Mouse (Mus musculus): ENCODE results near the gene Gm20388. TPM values are rescaled to one million over a fixed set of nuclear protein-coding genes. Genes with fewer than 3 reads are reported as not detected.

Gm20388 gene
- polyA plus RNA-seq, 1 experiment from 2014 or later: 7.4 TPM

DNA sequence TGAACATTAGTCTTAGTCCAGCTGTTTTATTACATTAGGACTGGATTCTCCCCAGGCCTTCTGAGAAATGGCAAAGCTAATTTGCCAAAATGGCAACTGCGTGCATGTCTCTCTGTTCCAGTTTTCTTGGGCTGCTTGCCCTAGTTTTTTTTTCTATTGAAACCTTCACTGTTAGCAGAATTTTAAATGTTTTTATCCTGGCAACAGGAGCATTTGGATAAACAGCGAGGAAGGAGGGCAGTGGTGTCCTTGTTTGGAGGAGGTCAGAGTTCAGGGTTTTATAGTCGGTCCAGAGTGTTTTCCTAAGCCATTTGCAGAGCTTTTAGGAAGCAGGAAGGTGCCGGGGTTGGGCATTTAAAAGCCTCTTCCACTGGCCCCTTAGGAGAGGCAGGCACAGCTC is 2057.3 kb downstream of the Gm20388 start:
- no peaks in the 10 kb centered on the region for H3K27me3 ChIP-seq (ENCODE audit: control insufficient read depth, insufficient read depth, low read length)
- H3K36me3 ChIP-seq (ENCODE audit: control insufficient read depth, insufficient read depth, low read length): no peaks in the 10 kb centered on the region
- no peak overlapping the region for H3K27ac ChIP-seq (ENCODE audit: low read length)
- 35% methylated on average over 4 of the region's 4 CpGs for whole genome bisulfite sequencing
- H3K9me3 ChIP-seq (replicated peaks; ENCODE audit: control insufficient read depth, low read length): no peaks in the 10 kb centered on the region
- no peak overlapping the region for H3K4me2 ChIP-seq (ENCODE audit: low read depth, low read length)
- H3K4me3 ChIP-seq (replicated peaks; ENCODE audit: low read length): no peak overlapping the region
- H3K9ac ChIP-seq (ENCODE audit: low read length): no peak overlapping the region
- H3K4me1 ChIP-seq (ENCODE audit: control insufficient read depth, insufficient read depth, low read length): peaks cover 31% of the 10 kb centered on the region
- no peak for ATAC-seq (ENCODE audit: insufficient read depth, low FRiP score)

DNA sequence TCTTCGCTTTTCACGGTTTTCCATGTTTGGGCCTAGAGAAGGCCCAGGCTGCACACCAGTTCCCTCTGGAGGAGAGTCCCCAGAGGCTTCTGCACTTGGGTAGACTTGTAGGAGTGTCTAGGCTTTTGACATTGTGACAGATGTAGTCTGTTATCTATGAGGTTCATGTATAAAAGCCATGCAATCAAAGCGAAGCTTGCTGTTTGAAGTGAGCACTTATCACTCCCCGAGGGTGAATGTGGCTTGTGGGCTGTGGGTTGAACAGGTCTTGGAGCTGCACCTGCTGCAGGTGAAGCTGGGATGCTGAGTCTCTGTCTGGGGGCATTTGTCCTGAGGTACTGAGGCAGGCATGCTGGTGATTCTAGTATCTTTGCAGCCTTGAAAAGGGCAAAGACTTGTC is 2057.9 kb downstream of the Gm20388 start:
- H3K9ac ChIP-seq (ENCODE audit: low read length): no peak overlapping the region
- ATAC-seq (ENCODE audit: insufficient read depth, low FRiP score): no peak
- H3K9me3 ChIP-seq (replicated peaks; ENCODE audit: control insufficient read depth, low read length): no peaks in the 10 kb centered on the region
- H3K4me1 ChIP-seq (ENCODE audit: control insufficient read depth, insufficient read depth, low read length): peaks cover 31% of the 10 kb centered on the region
- WGBS: 44% methylated on average over 4 of the region's 4 CpGs
- H3K36me3 ChIP-seq (ENCODE audit: control insufficient read depth, insufficient read depth, low read length): no peaks in the 10 kb centered on the region
- H3K4me2 ChIP-seq (ENCODE audit: low read depth, low read length): no peak overlapping the region
- H3K27ac ChIP-seq (ENCODE audit: low read length): peak overlapping the region; percentile 19; the same call in 1 of the 2 replicates
- no peaks in the 10 kb centered on the region for H3K27me3 ChIP-seq (ENCODE audit: control insufficient read depth, insufficient read depth, low read length)
- H3K4me3 ChIP-seq (replicated peaks; ENCODE audit: low read length): no peak overlapping the region

GRCm38 (mm10) chr8:121970225-121970624 is 2059.6 kb downstream of the Gm20388 start:
- Histone ChIP-seq H3K4me3 (replicated peaks; ENCODE audit: low read length) (no peak overlapping the region), H3K36me3 (ENCODE audit: control insufficient read depth, insufficient read depth, low read length) (no peaks in the 10 kb centered on the region; the same call in 1 of the 2 replicates), H3K27me3 (ENCODE audit: control insufficient read depth, insufficient read depth, low read length) (no peaks in the 10 kb centered on the region), H3K9ac (ENCODE audit: low read length) (no peak overlapping the region), H3K4me1 (ENCODE audit: control insufficient read depth, insufficient read depth, low read length) (peaks cover 31% of the 10 kb centered on the region), H3K27ac (ENCODE audit: low read length) (no peak overlapping the region), H3K4me2 (ENCODE audit: low read depth, low read length) (no peak overlapping the region), H3K9me3 (replicated peaks; ENCODE audit: control insufficient read depth, low read length) (no peaks in the 10 kb centered on the region)
- ATAC-seq (ENCODE audit: insufficient read depth, low FRiP score): no peak
- WGBS: 81% methylated on average over 8 of the region's 8 CpGs

DNA sequence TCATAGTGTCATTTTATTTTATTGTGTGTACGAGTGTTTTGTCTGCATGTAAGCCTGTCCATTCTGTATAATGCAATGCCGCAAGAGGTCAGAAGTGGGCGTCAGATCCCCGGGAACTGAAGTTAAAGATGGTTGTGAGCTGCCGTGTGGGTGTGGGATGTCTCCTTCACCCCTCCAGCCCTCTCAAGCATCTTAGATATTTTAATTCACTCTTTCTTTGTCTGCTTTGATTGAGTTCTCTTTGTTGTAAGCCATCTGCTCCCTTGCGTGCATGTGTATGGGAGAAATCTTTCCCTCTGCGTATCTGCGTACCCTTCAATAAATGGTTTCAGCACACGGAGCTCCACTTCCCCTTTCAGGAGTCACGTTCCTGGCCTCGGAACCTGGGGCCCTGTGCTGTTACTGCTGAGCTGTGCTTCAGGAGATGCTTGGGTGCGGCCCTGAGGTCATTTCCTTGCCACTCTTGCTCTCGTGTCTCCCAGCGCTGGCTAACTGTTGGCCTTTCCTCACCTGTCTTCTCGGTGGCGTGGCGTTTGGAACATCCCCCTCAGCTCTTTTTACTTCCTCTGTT is 2060.9 kb downstream of the Gm20388 start:
- no peak overlapping the region for H3K4me3 ChIP-seq (replicated peaks; ENCODE audit: low read length)
- 63% methylated on average over 17 of the region's 17 CpGs for WGBS
- ATAC-seq (ENCODE audit: insufficient read depth, low FRiP score): no peak
- H3K9ac ChIP-seq (ENCODE audit: low read length): no peak overlapping the region
- no peaks in the 10 kb centered on the region for H3K27me3 ChIP-seq (ENCODE audit: control insufficient read depth, insufficient read depth, low read length)
- H3K36me3 ChIP-seq (ENCODE audit: control insufficient read depth, insufficient read depth, low read length): no peaks in the 10 kb centered on the region; the same call in 1 of the 2 replicates
- no peak overlapping the region for H3K4me2 ChIP-seq (ENCODE audit: low read depth, low read length)
- no peak overlapping the region for H3K27ac ChIP-seq (ENCODE audit: low read length)
- H3K9me3 ChIP-seq (replicated peaks; ENCODE audit: control insufficient read depth, low read length): no peaks in the 10 kb centered on the region
- peaks cover 21% of the 10 kb centered on the region for H3K4me1 ChIP-seq (ENCODE audit: control insufficient read depth, insufficient read depth, low read length)

GRCm38 (mm10) chr8:121973906-121974305 is 2063.3 kb downstream of the Gm20388 start:
- Histone ChIP-seq H3K4me2 (ENCODE audit: low read depth, low read length) (no peak overlapping the region), H3K27me3 (ENCODE audit: control insufficient read depth, insufficient read depth, low read length) (no peaks in the 10 kb centered on the region), H3K36me3 (ENCODE audit: control insufficient read depth, insufficient read depth, low read length) (no peaks in the 10 kb centered on the region; the same call in 1 of the 2 replicates), H3K9ac (ENCODE audit: low read length) (no peak overlapping the region), H3K4me1 (ENCODE audit: control insufficient read depth, insufficient read depth, low read length) (no peaks in the 10 kb centered on the region), H3K9me3 (replicated peaks; ENCODE audit: control insufficient read depth, low read length) (no peaks in the 10 kb centered on the region), H3K27ac (ENCODE audit: low read length) (no peak overlapping the region), H3K4me3 (replicated peaks; ENCODE audit: low read length) (no peak overlapping the region)
- ATAC-seq (ENCODE audit: insufficient read depth, low FRiP score): no peak
- 94% methylated on average over 28 of the region's 28 CpGs for WGBS

- H3K9ac ChIP-seq (ENCODE audit: low read length): no peak overlapping the region
- no peaks in the 10 kb centered on the region for H3K9me3 ChIP-seq (replicated peaks; ENCODE audit: control insufficient read depth, low read length)
- peaks cover 3% of the 10 kb centered on the region; the same call in 1 of the 2 replicates for H3K36me3 ChIP-seq (ENCODE audit: control insufficient read depth, insufficient read depth, low read length)
- no peak overlapping the region for H3K4me2 ChIP-seq (ENCODE audit: low read depth, low read length)
- H3K27ac ChIP-seq (ENCODE audit: low read length): no peak overlapping the region
- no peaks in the 10 kb centered on the region for H3K4me1 ChIP-seq (ENCODE audit: control insufficient read depth, insufficient read depth, low read length)
- WGBS: 70% methylated on average over 8 of the region's 8 CpGs
- no peaks in the 10 kb centered on the region for H3K27me3 ChIP-seq (ENCODE audit: control insufficient read depth, insufficient read depth, low read length)
- ATAC-seq (ENCODE audit: insufficient read depth, low FRiP score): peak; percentile 60; the same call in 1 of the 2 replicates
- H3K4me3 ChIP-seq (replicated peaks; ENCODE audit: low read length): no peak overlapping the region
Measured at GRCm38 (mm10) chr8:121977819-121978590, 2067.4 kb downstream of the Gm20388 start.

DNA sequence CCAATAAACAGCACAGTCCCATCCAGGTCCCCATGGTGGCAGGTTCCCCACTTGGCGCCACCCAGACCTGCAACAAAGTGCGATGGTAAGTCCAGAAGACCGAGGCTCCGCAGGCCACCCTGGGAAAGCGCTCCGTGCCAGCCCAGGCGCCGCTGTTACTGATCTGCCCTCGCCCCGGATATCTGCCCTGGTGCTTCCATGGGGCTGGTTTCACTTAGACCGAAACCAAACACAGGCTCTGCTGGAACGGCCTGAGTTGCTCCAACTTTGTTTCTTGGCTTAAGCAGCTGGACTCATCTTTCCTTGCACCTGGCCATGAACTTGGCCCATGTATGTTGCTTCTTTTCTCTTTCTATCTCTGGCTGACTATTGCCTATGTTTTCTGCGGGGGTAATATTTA is 2068.0 kb downstream of the Gm20388 start:
- WGBS: 96% methylated on average over 13 of the region's 13 CpGs
- ATAC-seq (ENCODE audit: insufficient read depth, low FRiP score): no peak
- Histone ChIP-seq H3K36me3 (ENCODE audit: control insufficient read depth, insufficient read depth, low read length) (peaks cover 3% of the 10 kb centered on the region; the same call in 1 of the 2 replicates), H3K9ac (ENCODE audit: low read length) (no peak overlapping the region), H3K27ac (ENCODE audit: low read length) (no peak overlapping the region), H3K4me3 (replicated peaks; ENCODE audit: low read length) (no peak overlapping the region), H3K4me2 (ENCODE audit: low read depth, low read length) (no peak overlapping the region), H3K27me3 (ENCODE audit: control insufficient read depth, insufficient read depth, low read length) (no peaks in the 10 kb centered on the region), H3K4me1 (ENCODE audit: control insufficient read depth, insufficient read depth, low read length) (no peaks in the 10 kb centered on the region), H3K9me3 (replicated peaks; ENCODE audit: control insufficient read depth, low read length) (no peaks in the 10 kb centered on the region)

GRCm38 (mm10) chr8:121980792-121981519 is 2070.3 kb downstream of the Gm20388 start:
- Histone ChIP-seq H3K9me3 (replicated peaks; ENCODE audit: control insufficient read depth, low read length) (no peaks in the 10 kb centered on the region), H3K27me3 (ENCODE audit: control insufficient read depth, insufficient read depth, low read length) (no peaks in the 10 kb centered on the region), H3K4me2 (ENCODE audit: low read depth, low read length) (no peak overlapping the region), H3K4me3 (replicated peaks; ENCODE audit: low read length) (no peak overlapping the region), H3K4me1 (ENCODE audit: control insufficient read depth, insufficient read depth, low read length) (no peaks in the 10 kb centered on the region), H3K9ac (ENCODE audit: low read length) (no peak overlapping the region), H3K36me3 (ENCODE audit: control insufficient read depth, insufficient read depth, low read length) (peaks cover 6% of the 10 kb centered on the region; the same call in 1 of the 2 replicates), H3K27ac (ENCODE audit: low read length) (no peak overlapping the region)
- ATAC-seq (ENCODE audit: insufficient read depth, low FRiP score): no peak
- WGBS: 89% methylated on average over 11 of the region's 11 CpGs

DNA sequence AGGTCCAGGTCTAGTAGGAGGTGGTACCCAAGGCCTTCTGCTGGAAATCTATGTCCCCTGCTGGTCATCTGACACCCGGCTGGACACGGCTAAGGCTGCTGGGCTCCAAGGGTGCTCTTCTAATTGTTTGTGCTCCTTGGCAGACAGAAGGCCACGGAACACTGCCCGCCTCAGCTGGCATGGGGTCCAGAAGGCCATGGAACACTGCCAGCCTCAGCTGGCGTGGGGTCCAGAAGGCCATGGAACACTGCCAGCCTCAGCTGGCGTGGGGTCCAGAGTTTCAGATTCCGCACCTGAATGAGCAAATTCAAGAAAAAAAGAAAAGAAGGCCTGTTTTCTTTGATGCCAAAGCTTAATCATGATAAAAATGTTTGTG is 2070.9 kb downstream of the Gm20388 start:
- peaks cover 6% of the 10 kb centered on the region; the same call in 1 of the 2 replicates for H3K36me3 ChIP-seq (ENCODE audit: control insufficient read depth, insufficient read depth, low read length)
- no peak overlapping the region for H3K4me3 ChIP-seq (replicated peaks; ENCODE audit: low read length)
- no peak overlapping the region for H3K27ac ChIP-seq (ENCODE audit: low read length)
- no peaks in the 10 kb centered on the region for H3K27me3 ChIP-seq (ENCODE audit: control insufficient read depth, insufficient read depth, low read length)
- ATAC-seq (ENCODE audit: insufficient read depth, low FRiP score): no peak
- no peak overlapping the region for H3K9ac ChIP-seq (ENCODE audit: low read length)
- no peaks in the 10 kb centered on the region for H3K4me1 ChIP-seq (ENCODE audit: control insufficient read depth, insufficient read depth, low read length)
- 84% methylated on average over 7 of the region's 7 CpGs for WGBS
- no peak overlapping the region for H3K4me2 ChIP-seq (ENCODE audit: low read depth, low read length)
- H3K9me3 ChIP-seq (replicated peaks; ENCODE audit: control insufficient read depth, low read length): no peaks in the 10 kb centered on the region
